ENCODE assay signal across 8 mouse cellular contexts in genomic region chr4:55650186-55650585, GRCm38 (mm10).
DNase-seq lines count a peak whose midpoint lies in the region; ATAC-seq and TF ChIP-seq lines count a peak whose summit lies in the region.

No protein-coding gene starts in this region.

- no peak for TF ChIP-seq CTCF in embryonic fibroblast, embryonic 13.5 days (IDR thresholded peaks at IDR 0.05; ENCODE audit: borderline replicate concordance, insufficient read depth, low read length)

- WGBS in kidney, embryonic 16.5 days = 49% methylated on average over 7 of the region's 7 CpGs
- WGBS in hindbrain, embryonic 11.5 days = 64% methylated on average over 7 of the region's 7 CpGs
- 66% methylated on average over 7 of the region's 7 CpGs for WGBS in midbrain, embryonic 16.5 days

- no peaks in the 10 kb centered on the region for H3K27me3 ChIP-seq in kidney, embryonic 16.5 days (ENCODE audit: insufficient read depth, low read length)
- peaks cover 6% of the 10 kb centered on the region; the same call in 1 of the 2 replicates for H3K27me3 ChIP-seq in hindbrain, embryonic 11.5 days (ENCODE audit: control insufficient read depth, insufficient read depth, low read length)
- no peaks in the 10 kb centered on the region for H3K27me3 ChIP-seq in midbrain, embryonic 16.5 days (ENCODE audit: control insufficient read depth, insufficient read depth, low read depth, low read length)

- peaks cover 9% of the 10 kb centered on the region for H3K4me1 ChIP-seq in kidney, embryonic 16.5 days (ENCODE audit: insufficient read depth, low read length)
- peaks cover 15% of the 10 kb centered on the region for H3K4me1 ChIP-seq in embryonic fibroblast, embryonic 13.5 days (ENCODE audit: control insufficient read depth, insufficient read depth, low read length)
- H3K4me1 ChIP-seq in hindbrain, embryonic 11.5 days (replicated peaks; ENCODE audit: control insufficient read depth, insufficient read depth, low read length) = no peaks in the 10 kb centered on the region; the same call in none of the 2 replicates
- peaks cover 16% of the 10 kb centered on the region for H3K4me1 ChIP-seq in midbrain, embryonic 16.5 days (ENCODE audit: control insufficient read depth, insufficient read depth, low read length)

- TF ChIP-seq POLR2A in embryonic fibroblast, embryonic 13.5 days (IDR thresholded peaks at IDR 0.05; ENCODE audit: low read depth, low read length) = 0 out of 2 replicates have a peak, but pooled peaks have one; percentile 37

- DNase-seq in kidney, postnatal 10 days = peak; percentile 21
- DNase-seq in hindbrain, embryonic 11.5 days (ENCODE audit: low spot score) = peak; percentile 7
- DNase-seq in left cerebral cortex, postnatal 10 days (ENCODE audit: extremely low spot score in 1 of 2, low spot score in 2 of 2) = no peak
- no peak for DNase-seq in retina, embryonic 14.5 days (ENCODE audit: low spot score)
- no peak for DNase-seq in right cerebral cortex, postnatal 14 days

- no peak for ATAC-seq in kidney, embryonic 16.5 days (ENCODE audit: low FRiP score, low TSS enrichment)
- ATAC-seq in hindbrain, embryonic 11.5 days (ENCODE audit: low FRiP score) = no peak; the same call in 1 of the 2 replicates
- ATAC-seq in midbrain, embryonic 16.5 days = no peak

- no peak overlapping the region for H3K4me3 ChIP-seq in kidney, embryonic 16.5 days (ENCODE audit: low read length)
- H3K4me3 ChIP-seq in embryonic fibroblast, embryonic 13.5 days (ENCODE audit: insufficient read depth, low read length) = no peak overlapping the region
- H3K4me3 ChIP-seq in hindbrain, embryonic 11.5 days (ENCODE audit: low read depth, low read length) = no peak overlapping the region
- H3K4me3 ChIP-seq in midbrain, embryonic 16.5 days (ENCODE audit: low read depth, low read length) = no peak overlapping the region

- H3K4me2 ChIP-seq in kidney, embryonic 16.5 days (replicated peaks; ENCODE audit: low read depth, low read length) = no peak overlapping the region; the same call in 1 of the 2 replicates
- H3K4me2 ChIP-seq in hindbrain, embryonic 11.5 days (replicated peaks; ENCODE audit: low read depth, low read length) = no peak overlapping the region
- H3K4me2 ChIP-seq in midbrain, embryonic 16.5 days (ENCODE audit: low read length) = peak overlapping the region; percentile 86; the same call in 1 of the 2 replicates

- intact Hi-C loops in left cerebral cortex, postnatal 10 days (cut with DNase I) = no loop called here

- H3K36me3 ChIP-seq in kidney, embryonic 16.5 days (ENCODE audit: insufficient read depth, low read length) = no peaks in the 10 kb centered on the region
- no peaks in the 10 kb centered on the region for H3K36me3 ChIP-seq in hindbrain, embryonic 11.5 days (ENCODE audit: control insufficient read depth, insufficient read depth, low read length)
- no peaks in the 10 kb centered on the region for H3K36me3 ChIP-seq in midbrain, embryonic 16.5 days (ENCODE audit: control insufficient read depth, insufficient read depth, low read length)

- no peak overlapping the region for H3K9ac ChIP-seq in kidney, embryonic 16.5 days (replicated peaks; ENCODE audit: low read length)
- H3K9ac ChIP-seq in hindbrain, embryonic 11.5 days (ENCODE audit: low read depth, low read length) = peak overlapping the region; percentile 87; the same call in 1 of the 2 replicates
- H3K9ac ChIP-seq in midbrain, embryonic 16.5 days (ENCODE audit: low read depth, low read length) = peak overlapping the region; percentile 81; the same call in 1 of the 2 replicates

- no peak overlapping the region for H3K27ac ChIP-seq in kidney, embryonic 16.5 days (ENCODE audit: low read length)
- no peak overlapping the region for H3K27ac ChIP-seq in embryonic fibroblast, embryonic 13.5 days (ENCODE audit: insufficient read depth, low read length)
- H3K27ac ChIP-seq in hindbrain, embryonic 11.5 days (ENCODE audit: low read depth, low read length) = no peak overlapping the region
- peak overlapping the region; percentile 92 for H3K27ac ChIP-seq in midbrain, embryonic 16.5 days (ENCODE audit: low read length)

- H3K9me3 ChIP-seq in kidney, embryonic 16.5 days (ENCODE audit: low read length) = no peaks in the 10 kb centered on the region
- H3K9me3 ChIP-seq in hindbrain, embryonic 11.5 days (ENCODE audit: control insufficient read depth, low read length) = no peaks in the 10 kb centered on the region
- no peaks in the 10 kb centered on the region for H3K9me3 ChIP-seq in midbrain, embryonic 16.5 days (replicated peaks; ENCODE audit: control insufficient read depth, low read length, poor library complexity, severe bottlenecking)

Comparison
In these comparisons a context has a peak if more than half of its experiments do, and no peak if none do; other contexts are left out.
1. DNase-seq: peak in kidney, postnatal 10 days (single experiment) and hindbrain, embryonic 11.5 days (single experiment); none in left cerebral cortex, postnatal 10 days (0 of 2), retina, embryonic 14.5 days (single experiment) and right cerebral cortex, postnatal 14 days (single experiment).